Mouse (Mus musculus) WW6 (cell line): ENCODE measurements around the gene Tcp10a.
"Not testable (repeated sequence)": the region's sequence is repeated elsewhere in the genome, so short reads cannot be mapped to it uniquely, and the experiment has no call there.

Experiments used
- DNase-seq: peaks from one replicate; pipeline ENCODE4 v3.0.0-alpha.2; 2013; ENCODE audit warnings: low read depth, low spot score

Tcp10a gene

DNA sequence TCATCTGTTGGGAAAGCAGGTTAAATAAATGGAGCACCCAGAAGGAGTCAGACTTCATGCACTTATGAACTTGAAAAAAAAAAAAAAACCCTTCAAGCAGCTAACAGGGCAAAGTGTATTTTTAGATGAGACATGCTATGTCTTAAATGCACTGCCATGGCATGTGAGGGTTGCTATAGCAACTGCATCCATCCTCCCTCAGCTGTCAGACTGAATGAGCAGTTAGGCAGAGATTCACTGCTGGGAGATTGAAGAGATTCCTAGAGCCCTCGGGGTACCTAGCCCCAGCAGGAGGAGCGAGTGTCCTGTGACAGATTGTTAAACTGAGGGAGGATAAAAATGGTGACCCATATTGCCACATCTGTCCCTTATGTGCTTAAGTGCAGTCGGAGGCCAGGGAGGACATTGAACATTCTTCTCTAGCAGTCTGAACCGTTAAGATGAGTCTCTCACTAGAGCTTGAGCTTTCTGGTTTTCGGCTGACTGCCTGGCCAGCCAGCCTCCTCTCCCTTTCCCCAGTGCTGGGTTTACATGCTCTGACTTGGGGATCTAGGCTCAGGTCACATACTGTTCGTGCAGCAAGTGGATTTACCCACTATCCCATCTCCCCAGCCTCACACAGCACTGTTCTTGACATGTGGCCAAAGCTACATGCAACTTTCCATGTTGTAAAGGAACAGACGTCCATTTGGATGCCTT lies 42.4 kb downstream of the Tcp10a start:
- DNase-seq: not testable (repeated sequence)

DNA sequence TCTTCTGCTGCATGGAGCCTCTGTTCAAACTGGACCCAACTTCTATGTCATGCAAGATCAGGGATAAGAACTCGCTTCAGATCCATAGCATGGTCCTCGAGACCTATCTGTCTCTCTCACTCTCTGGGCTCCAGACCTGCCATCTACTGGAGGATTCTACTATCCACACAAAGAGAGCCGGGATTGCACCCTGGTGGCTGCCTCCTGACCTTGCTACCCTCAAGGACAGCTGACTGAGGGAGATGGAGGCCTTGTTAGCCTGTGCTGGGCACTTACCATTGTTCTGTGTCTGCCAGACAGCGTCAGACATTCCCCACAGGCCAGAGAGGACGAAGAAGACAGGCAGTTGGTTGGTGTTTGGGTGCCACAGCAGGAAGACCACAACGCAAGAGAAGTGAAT lies 45.0 kb downstream of the Tcp10a start:
- DNase-seq: not testable (repeated sequence)

DNA sequence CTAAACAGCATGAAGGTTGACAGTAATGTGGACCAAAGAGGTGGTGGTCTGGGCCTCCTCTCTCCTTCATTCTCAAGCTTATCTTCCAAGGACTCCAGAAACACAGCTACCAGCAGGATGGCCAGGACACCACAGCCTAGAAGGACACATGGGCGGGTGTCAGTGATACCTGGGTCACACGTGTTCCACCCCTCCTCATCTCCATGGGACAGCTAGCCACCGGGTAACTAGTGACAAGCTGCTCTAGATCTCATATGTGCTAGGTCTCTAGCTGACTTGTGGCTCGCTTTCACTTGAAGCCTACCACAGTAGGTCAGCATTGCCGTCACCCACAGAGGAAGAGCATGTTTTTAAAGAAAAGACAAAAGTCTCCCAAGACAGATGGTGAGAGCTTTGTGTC lies 47.4 kb downstream of the Tcp10a start, which contains the start of gene Gm49630:
Gene Gm49630, minus strand, starts transcription at position 101 of the 400 bp plus-strand sequence.
- not testable (repeated sequence) for DNase-seq

- DNase-seq: not testable (repeated sequence)
These were observed 52.7 kb downstream of the Tcp10a start for GRCm38 (mm10) chr17:7376951-7377700.

DNA sequence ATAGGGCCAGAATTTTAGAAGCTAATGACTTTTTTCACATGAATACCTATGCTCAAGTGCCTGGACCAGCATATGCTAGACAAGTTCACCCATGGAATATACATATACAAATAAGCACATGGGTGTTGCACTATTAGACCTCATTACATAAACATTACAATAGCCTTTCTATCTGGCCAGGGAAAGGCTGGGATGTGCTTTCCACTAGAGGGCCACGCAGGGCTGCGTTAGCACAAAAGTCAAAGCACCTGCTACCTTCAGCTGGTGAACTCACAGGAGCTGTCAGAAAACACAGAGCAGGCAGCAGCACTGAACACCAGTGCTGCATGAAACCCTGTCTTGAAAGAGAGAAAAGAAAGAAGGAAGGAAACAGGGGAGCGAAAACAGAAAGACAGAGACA lies 53.5 kb downstream of the Tcp10a start:
- DNase-seq: not testable (repeated sequence)

DNA sequence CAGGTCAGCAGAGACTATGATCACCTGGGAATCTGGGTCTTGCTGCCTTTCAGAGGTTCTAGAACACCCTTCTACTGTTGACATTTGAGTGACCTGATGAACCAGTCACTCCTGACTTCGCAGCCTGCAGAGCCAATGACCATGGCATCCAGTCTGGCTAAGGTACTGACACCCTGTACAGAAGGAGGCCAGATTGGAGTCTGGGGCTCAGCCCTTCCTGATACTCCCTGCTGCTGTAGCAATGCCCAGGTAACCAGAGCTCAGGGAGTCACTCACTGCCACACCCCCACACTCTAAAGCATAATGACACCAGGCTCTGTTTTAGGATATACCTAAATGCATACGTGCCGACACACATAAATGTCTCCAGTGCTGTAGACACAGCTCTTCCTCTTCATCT lies 58.3 kb downstream of the Tcp10a start:
- not testable (repeated sequence) for DNase-seq

DNA sequence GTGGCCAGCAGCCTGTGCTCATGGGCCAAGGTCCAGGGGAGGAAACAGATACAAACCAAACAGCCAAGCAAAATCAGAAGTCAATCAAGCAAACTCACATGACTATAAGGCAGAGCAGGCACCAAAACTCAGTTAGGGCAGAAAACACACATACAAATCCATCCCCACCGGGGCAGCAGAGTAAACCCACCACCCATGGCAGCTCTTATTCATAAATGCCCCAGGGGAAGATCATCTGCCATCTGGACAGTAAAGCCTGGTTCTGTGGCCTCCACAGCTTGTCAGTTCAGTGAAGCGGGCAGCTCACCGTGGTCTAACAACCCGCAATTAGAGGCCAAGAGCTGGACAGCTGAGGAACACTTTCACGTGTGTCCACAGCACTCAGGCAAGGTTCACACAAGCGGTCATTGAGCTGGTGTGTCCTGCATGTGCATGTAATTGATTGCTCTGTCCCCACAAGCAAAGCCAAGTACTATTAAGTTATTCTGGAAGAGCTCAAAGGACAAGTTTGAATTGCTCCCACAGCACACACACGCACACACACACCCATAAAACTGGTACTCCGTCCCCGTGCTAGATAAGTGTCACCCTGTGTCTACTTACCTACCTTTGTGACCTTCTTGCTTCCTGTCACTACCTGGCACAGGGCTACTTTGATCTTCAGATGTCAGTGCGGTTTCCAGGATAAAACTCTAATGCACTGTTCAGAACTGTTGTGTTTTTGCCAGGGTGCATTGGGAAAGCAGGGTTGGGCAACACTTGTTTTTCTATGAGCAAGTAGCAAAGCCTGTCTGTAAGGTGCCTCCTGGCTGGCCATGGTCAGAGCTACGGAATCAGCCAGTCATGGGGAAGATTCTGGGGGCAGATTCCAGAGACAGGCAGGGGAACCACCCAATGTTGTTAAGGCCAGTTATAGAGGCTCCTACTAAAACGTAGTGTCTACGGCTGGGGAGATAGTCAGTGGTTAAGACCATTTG lies 59.0 kb downstream of the Tcp10a start:
- not testable (repeated sequence) for DNase-seq

GRCm38 (mm10) chr17:7385364-7385763 lies 60.9 kb downstream of the Tcp10a start, which contains the start of gene Unc93a2:
Gene Unc93a2, minus strand, starts transcription at chr17:7385464.
- DNase-seq: not testable (repeated sequence)

DNA sequence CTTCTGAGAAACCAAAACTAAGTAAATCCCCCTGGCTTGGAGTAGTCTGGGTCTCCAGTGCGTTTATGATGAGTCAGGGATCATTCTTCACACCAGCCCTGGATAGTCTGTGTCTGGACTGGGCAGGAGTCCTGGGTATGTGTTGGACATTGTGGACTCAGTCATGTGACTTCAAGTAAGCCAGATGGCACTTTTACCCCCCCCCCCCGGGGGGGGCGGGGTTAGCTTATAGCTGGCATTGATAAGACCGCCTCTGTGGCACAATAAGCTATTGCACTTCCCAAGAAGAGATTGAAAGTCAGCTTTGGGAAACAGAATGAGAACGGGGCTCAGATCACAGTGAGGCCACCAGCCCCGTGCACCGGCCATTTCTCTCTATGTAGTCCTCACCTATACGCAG lies 61.6 kb downstream of the Tcp10a start:
- not testable (repeated sequence) for DNase-seq

GRCm38 (mm10) chr17:7388341-7388957 lies 64.0 kb downstream of the Tcp10a start:
- DNase-seq: not testable (repeated sequence)

DNA sequence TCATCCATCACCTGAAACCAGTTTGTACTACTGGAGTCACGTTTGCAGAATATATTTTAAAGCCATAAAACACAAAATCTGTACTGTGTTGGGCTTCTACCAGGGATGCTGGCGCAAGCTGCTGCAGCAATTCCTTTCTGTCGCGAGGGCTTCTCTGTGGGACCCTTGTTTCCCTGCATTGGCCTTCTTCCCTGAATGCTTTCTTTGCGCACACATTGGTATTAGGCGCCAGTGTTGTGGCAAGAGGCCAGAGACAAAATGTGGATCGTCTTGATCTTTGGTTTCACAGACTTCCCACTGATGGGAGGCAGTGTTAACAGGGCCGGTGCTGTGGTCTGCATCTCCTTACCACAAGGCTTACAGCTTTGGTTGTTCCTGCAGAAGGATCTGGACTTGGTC lies 64.5 kb downstream of the Tcp10a start:
- DNase-seq: not testable (repeated sequence)

DNA sequence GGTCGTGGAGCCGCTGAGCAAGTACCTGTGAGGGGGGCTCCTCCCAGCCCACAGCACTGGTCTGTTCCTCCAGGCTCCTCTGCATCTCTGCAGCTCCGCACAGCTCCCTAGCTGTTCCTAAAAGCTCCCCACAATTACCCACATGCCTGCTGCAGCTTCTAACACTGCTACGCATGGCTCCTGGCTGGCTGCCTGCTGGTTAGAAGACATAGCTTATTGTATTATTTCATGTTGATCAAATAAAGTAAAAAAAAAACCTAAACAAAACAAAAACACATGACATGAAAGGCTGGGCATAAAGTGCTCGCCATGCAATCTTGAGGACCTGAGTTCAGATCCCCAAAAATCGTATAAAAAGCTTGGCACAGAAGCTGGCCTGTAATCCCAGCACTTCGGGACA lies 65.5 kb downstream of the Tcp10a start:
- DNase-seq: not testable (repeated sequence)

DNA sequence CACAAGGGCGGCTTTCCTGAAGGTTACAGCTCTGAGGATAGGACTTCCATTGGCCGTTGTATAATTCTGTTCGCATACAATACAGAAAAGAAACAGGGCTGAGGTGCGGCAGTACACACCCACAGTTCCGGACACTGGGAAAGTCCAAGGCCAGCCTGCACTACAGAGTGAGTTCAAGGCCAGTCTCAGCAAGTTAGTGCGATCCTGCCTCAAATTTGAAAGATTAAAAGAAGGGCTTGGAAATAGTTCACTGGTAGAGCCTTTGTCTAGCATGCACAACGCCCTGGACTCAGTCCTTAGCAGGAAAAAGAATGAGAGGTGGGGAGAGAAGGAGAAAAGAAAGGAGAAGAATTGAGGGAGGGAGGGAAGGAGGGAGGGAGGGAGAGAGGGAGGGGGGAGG lies 70.7 kb downstream of the Tcp10a start:
- DNase-seq: not testable (repeated sequence)
